Mouse (Mus musculus) right cerebral cortex, adult 18-20 months (tissue): ENCODE data around the gene Themis2.

ENCODE experiments used
- DNase-seq: peaks from one replicate; pipeline ENCODE4 v3.0.0; 2022; ENCODE audit warnings: mixed read lengths

Gene Themis2

DNA sequence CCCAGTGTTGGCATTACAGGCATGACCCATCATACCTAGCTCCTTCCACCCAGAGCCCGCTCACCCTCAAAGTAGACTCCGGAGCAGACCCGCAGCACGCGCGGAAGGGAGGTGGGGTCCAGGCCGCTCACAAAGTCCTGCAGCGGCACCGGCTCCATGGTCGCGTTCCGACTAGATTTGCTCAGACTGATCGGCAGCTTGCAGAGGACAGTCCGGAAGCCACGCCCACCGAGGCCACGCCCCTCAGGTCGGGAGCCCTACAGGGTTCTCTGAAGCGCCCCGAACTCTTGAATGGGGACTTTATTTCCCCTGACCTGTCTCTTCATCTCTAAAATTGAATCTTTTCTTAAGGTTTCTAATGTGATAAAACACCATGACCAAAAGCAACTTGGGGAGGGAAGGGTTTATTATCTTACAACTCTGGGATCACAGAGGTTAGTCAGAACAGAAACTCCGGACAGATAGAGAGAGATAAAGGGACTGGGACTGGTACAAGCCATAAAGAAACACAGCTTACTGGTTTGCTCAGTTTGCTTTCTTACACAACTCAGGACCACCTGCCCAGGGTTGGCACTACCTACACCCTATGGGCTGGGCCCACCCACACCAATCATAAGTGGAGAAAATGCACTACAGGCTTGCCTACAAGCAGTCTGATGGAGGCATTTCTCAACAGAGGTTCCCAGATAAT, at the start of gene Themis2:
Themis2 (minus strand) TSS at position 192 of the 691 bp plus-strand sequence.
- DNase-seq, result no peak

- DNase-seq, result no peak
Measured at GRCm38 (mm10) chr4:132843705-132844071, 47.5 kb upstream of the Themis2 start.

- peak; percentile 94 for DNase-seq
Measured at GRCm38 (mm10) chr4:132842970-132843704, 47.0 kb upstream of the Themis2 start, which contains the start of gene Ppp1r8. Ppp1r8 (minus strand) TSS chr4:132843169.

DNA sequence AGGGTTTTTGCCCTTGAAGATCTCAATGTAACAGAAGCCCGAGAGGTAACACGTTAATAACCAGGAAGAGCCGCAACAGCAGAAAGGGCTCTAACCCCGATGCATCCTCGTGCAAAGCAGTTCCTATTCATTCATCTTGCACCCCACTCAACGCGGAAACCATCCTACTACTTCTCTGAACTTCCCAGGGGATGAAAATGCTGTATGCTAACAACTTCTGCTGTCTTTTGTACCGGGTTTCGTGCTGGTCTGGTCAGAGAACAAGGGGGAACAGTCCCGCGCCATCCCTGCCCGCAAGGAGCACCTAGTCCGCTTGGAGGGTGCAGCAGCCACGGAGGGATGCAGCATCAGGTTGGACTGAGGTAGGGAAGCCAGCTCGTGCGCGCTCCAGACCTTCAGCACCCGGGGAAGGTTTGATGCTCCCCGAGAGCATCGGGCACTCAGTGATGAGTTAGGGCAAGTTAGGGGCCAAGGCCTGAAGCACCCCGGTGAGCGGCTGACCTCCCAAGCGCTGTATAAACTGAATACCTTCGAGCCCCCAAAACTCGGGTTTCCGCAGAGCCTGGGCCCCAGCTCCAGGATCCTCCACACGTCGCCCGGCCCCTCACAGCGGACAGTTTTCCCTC, 46.2 kb upstream of the Themis2 start:
- peak; percentile 15 for DNase-seq

DNA sequence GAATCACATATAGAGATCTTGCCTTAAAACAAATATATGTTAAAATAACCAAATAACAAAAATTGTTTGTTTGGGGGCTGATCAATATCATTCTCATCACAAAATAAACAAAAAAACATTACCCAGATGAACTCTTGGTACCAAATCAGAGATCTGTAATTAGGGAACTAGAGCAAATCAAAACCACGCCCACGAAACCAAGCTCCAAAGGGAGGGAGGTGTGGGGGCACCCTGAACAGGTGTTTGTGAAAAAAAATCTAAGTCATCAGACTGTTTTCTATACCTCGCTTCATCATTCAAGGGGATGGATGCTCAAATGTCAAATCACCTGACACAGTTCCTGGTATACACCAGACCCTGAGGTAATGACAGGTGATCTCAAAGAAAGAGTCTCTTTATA, 45.3 kb upstream of the Themis2 start:
- DNase-seq, result no peak

DNA sequence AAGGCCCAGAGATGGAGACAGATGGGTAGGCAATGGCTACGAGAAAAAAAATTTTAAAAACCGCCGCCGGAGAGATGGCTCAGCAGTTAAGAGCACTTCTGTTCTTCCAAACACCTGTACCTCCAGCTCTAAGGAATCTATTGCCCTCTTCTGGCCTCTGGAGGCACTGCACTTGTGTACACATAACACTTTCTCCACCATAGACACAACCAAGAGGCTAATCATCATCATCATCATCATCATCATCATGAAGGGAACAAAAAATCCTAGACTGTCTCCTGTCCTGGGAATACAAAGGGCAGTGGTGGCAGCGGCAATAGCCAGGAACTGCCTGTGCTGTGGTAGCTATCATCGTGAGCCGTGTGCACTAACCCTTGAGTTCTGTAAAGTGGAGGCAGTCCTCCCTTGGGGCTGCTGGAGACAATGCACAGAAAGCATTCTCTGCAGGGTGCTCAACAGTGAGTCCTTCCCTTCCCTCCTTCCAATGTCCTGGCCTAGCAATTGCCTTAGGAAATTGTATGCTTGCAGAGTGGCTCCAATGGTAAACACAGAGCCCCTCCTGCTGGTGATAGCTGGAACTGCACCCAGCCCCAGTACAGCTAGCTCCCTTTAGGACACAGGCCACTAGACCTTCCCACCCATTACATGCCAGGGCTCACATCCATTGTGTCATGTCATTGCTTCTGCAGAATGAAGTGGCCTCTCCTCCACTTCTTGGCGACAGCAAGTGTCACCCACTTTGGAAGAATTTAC, 27.6 kb upstream of the Themis2 start:
- peak; percentile 55 for DNase-seq

DNA sequence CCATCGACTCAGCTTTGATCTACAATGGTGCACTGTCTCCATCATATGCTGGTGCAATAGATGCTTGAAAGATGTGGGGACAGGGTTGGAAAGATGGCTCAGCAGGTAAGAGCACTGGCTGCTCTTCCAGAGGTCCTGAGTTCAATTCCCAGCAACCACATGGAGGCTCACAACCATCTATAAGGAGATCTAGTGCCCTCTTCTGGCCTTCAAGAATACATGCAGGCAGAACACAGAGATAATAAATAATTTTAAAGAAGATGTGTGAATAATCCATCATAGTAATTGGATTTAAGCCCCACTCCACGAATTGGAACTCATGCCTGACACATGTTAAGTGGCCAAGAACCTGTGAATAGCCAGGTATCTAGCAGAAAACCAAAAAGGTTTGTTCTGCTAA, 22.3 kb upstream of the Themis2 start:
- DNase-seq, result no peak

GRCm38 (mm10) chr4:132816855-132817254, 20.7 kb upstream of the Themis2 start:
- DNase-seq, result no peak

- DNase-seq, result no peak
Measured at GRCm38 (mm10) chr4:132816404-132816803, 20.2 kb upstream of the Themis2 start.

GRCm38 (mm10) chr4:132809621-132810020, 13.4 kb upstream of the Themis2 start:
- peak; percentile 87 for DNase-seq

DNA sequence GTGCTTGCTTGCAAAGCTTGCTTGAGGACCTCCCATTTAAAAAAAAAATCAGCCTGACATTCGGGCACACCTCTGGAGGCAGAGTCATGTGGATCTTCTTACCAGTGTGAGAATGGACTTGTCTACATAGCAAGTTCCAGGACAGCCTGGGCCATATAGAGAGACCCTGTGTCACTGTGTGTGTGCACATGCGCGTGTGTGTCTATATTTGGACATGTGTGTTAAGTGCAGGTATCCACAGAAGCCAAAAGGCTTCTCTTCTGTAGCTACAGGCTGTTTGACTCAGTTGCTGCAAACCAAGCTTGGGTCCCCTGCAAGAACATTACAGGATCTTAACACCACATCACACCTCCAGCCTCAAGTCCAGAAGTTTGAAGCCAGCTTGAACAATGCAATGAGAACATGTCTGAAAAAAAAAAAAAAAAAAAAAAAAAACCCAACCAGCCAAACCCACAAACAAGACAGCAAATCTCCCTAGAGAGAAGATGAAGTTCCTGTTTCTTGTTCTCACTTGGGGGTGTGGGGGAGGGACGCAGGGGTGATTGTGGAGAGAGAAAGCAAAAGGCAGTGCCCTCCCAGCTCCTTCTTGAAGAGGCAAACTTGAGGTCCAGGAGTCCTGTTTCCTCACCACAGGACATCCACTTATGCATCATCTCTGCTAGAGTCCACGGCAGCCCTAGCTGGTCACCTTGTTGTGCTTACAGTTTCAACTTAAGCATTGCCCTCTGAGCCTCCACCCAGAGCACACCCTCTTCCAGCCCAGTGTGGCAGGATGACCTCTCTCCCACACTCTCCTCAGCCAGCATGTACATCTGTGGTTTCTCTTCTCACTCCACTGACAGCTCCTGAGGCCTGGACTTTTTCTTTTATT, 11.8 kb upstream of the Themis2 start:
- no peak for DNase-seq

- DNase-seq, result no peak
Measured at GRCm38 (mm10) chr4:132806620-132807191, 10.5 kb upstream of the Themis2 start.

GRCm38 (mm10) chr4:132805599-132806197, 9.5 kb upstream of the Themis2 start:
- no peak for DNase-seq

GRCm38 (mm10) chr4:132805146-132805545, 9.0 kb upstream of the Themis2 start:
- no peak for DNase-seq

DNA sequence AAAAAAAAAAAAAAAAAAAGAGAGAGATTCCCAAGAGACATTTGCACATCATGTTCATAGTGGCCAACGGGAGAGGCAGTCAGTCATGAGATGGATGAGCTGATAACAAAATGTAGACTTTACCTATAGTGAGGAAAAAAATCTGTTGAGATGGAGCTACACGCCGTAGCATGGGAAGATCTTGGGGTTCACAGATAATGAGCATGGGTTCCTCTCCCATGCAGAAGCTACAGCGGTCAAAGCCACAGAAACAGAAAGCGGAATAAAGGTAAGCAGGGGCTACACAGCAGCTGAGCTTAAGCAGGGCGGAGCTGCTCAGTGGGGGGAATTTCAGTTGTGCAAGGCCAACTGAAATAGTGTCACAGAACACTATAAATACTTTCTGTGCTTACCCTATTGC, 8.1 kb upstream of the Themis2 start:
- DNase-seq, result no peak

DNA sequence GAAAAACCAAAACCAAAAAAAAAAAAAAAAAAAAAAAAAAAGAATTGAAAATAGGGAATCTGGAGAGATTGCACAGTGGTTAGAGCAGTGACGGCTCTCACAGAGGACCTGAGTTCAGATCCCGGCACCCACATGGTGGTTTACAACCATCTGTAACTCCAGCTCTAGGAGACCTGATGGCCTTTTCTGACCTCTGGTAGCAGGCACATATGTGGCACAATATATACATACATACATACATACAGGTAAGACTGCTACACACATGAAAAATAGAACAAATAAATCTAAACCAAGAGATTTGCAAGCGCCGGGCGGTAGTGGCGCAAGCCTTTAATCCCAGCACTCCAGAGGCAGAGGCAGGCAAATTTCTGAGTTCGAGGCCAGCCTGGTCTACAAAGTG, 7.7 kb upstream of the Themis2 start:
- DNase-seq, result no peak

DNA sequence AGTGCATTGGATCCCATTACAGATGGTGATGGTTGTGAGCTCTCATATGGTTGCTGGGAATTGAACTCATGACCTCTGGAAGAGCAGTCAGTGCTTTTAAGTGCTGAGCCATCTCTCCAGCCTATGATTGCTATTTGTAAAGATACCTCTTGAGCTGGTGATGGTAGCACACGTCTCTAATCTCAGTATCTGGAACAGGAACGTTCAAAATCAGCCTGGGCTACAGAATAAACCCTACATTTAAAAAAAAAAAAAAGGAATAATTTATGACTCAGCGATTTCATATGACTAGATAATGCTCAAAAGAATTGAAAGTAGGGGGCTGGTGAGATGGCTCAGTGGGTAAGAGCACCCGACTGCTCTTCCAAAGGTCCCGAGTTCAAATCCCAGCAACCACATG, 7.0 kb upstream of the Themis2 start:
- no peak for DNase-seq

GRCm38 (mm10) chr4:132802171-132802637, 6.0 kb upstream of the Themis2 start:
- DNase-seq, result no peak

- no peak for DNase-seq
Measured at GRCm38 (mm10) chr4:132801176-132802077, 5.2 kb upstream of the Themis2 start.

- DNase-seq, result peak; percentile 20
Measured at GRCm38 (mm10) chr4:132799845-132800244, 3.7 kb upstream of the Themis2 start.
